Mouse (Mus musculus): ENCODE results near the gene Fam104a. TPM values are rescaled to one million over a fixed set of nuclear protein-coding genes. Genes with fewer than 3 reads are reported as not detected.

Fam104a gene
- polyA plus RNA-seq, 1 experiment: 129 TPM

DNA sequence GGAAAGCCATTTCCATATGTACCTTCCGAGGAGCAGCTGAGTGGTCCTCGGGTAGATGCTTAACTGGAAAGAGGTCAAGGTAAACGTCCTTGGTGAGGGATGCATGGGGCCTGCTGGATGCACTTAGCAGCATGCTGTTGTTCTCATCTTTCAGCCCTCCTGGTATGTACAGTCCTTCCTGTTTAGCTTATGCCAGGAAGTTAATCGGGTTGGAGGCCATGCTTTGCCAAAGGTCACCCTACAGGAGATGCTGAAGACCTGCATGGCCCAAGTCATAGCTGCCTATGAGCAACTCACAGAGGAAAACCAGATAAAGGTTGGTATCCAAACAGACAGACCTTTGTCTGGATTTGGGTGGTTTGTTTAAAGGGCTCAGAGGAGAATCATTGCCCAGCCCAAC, 26.7 kb downstream of the Fam104a start:
- H3K27me3 ChIP-seq (replicated peaks): no peaks in the 10 kb centered on the region
- H3K4me1 ChIP-seq: peaks cover 16% of the 10 kb centered on the region; the same call in 1 of the 2 replicates
- TF ChIP-seq GATA1 (IDR thresholded peaks at IDR 0.05; ENCODE audit: borderline replicate concordance, low read length): no peak
- TF ChIP-seq FLI1 (IDR thresholded peaks at IDR 0.05; ENCODE audit: low read length): no peak
- H3K4me3 ChIP-seq (replicated peaks): no peak overlapping the region
- peaks cover 98% of the 10 kb centered on the region for H3K36me3 ChIP-seq (replicated peaks; ENCODE audit: low read length)
- no peaks in the 10 kb centered on the region for H3K9me3 ChIP-seq

GRCm38 (mm10) chr11:113656511-113656932, 27.4 kb downstream of the Fam104a start:
- Histone ChIP-seq H3K4me3 (replicated peaks) (no peak overlapping the region), H3K27me3 (replicated peaks) (no peaks in the 10 kb centered on the region), H3K4me1 (peaks cover 10% of the 10 kb centered on the region; the same call in 1 of the 2 replicates), H3K9me3 (no peaks in the 10 kb centered on the region), H3K36me3 (replicated peaks; ENCODE audit: low read length) (peaks cover 98% of the 10 kb centered on the region)
- TF ChIP-seq FLI1 (IDR thresholded peaks at IDR 0.05; ENCODE audit: low read length): no peak
- no peak for TF ChIP-seq GATA1 (IDR thresholded peaks at IDR 0.05; ENCODE audit: borderline replicate concordance, low read length)

DNA sequence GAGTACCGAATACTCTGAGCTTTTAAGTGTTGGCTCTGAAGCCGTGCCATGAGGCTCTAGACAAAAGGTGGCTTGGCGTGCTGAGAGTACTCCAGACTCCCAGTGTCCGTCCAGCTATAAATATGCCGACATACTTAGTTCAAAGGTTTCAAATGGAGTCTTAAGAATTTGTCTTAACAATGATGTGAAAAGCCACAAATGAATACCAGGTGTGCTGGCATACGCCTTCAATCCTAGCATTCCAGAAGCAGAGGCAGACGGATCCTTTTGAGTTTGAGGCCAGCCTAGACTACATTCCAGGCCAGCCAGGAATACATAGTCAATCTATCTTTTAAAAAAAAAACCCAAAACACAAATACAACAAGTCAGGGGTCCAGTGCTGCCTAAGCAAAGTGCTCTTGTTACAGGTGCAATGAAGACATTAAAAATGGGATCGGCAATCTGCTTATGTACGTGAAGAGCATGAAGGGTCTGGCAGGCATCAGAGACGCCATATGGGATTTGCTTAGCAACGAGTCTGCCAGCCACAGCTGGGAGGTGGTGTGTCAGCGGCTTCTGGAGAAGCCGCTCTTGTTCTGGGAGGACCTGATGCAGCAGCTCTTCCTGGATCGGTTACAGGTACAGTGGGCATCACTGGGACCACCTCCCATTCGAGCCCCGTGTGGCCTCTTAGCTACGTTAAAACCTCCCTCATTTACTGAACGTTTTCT, 29.2 kb downstream of the Fam104a start:
- Histone ChIP-seq H3K4me1 (peaks cover 19% of the 10 kb centered on the region), H3K4me3 (replicated peaks) (no peak overlapping the region), H3K27me3 (replicated peaks) (no peaks in the 10 kb centered on the region), H3K36me3 (replicated peaks; ENCODE audit: low read length) (peaks cover 88% of the 10 kb centered on the region), H3K9me3 (no peaks in the 10 kb centered on the region)
- no peak for TF ChIP-seq FLI1 (IDR thresholded peaks at IDR 0.05; ENCODE audit: low read length)
- TF ChIP-seq GATA1 (IDR thresholded peaks at IDR 0.05; ENCODE audit: borderline replicate concordance, low read length): no peak

GRCm38 (mm10) chr11:113654105-113654504, 29.9 kb downstream of the Fam104a start:
- Histone ChIP-seq H3K27me3 (replicated peaks) (no peaks in the 10 kb centered on the region), H3K36me3 (replicated peaks; ENCODE audit: low read length) (peaks cover 82% of the 10 kb centered on the region), H3K4me1 (peaks cover 20% of the 10 kb centered on the region), H3K9me3 (no peaks in the 10 kb centered on the region), H3K4me3 (replicated peaks) (peak overlapping the region; percentile 33)
- TF ChIP-seq FLI1 (IDR thresholded peaks at IDR 0.05; ENCODE audit: low read length) (no peak), GATA1 (IDR thresholded peaks at IDR 0.05; ENCODE audit: borderline replicate concordance, low read length) (no peak)

DNA sequence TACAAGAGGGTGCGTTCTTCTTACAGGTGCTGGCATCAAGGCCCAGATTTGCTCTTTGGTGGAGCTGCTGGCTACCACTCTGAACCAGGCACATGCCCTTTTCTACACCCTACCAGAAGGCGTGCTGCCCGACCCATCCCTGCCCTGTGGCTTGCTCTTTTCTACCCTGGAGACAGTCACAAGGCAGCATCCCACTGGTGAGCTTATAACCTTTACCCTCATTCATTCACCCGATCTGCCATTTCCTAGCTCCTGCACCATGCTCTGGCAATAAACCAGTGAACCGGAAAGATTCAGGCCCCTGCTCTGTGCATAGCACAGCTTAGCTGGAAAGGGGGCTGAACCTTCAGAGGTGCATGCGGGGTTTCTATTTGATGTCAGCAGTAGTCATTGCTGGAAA, 31.4 kb downstream of the Fam104a start:
- TF ChIP-seq GATA1 (IDR thresholded peaks at IDR 0.05; ENCODE audit: borderline replicate concordance, low read length) (no peak), FLI1 (IDR thresholded peaks at IDR 0.05; ENCODE audit: low read length) (no peak)
- Histone ChIP-seq H3K36me3 (replicated peaks; ENCODE audit: low read length) (peaks cover 67% of the 10 kb centered on the region), H3K27me3 (replicated peaks) (no peaks in the 10 kb centered on the region), H3K4me3 (replicated peaks) (no peak overlapping the region), H3K9me3 (no peaks in the 10 kb centered on the region), H3K4me1 (peaks cover 36% of the 10 kb centered on the region)

- Histone ChIP-seq H3K4me1 (peaks cover 32% of the 10 kb centered on the region), H3K36me3 (replicated peaks; ENCODE audit: low read length) (peaks cover 61% of the 10 kb centered on the region)
These were observed 32.1 kb downstream of the Fam104a start for GRCm38 (mm10) chr11:113651907-113652273.

DNA sequence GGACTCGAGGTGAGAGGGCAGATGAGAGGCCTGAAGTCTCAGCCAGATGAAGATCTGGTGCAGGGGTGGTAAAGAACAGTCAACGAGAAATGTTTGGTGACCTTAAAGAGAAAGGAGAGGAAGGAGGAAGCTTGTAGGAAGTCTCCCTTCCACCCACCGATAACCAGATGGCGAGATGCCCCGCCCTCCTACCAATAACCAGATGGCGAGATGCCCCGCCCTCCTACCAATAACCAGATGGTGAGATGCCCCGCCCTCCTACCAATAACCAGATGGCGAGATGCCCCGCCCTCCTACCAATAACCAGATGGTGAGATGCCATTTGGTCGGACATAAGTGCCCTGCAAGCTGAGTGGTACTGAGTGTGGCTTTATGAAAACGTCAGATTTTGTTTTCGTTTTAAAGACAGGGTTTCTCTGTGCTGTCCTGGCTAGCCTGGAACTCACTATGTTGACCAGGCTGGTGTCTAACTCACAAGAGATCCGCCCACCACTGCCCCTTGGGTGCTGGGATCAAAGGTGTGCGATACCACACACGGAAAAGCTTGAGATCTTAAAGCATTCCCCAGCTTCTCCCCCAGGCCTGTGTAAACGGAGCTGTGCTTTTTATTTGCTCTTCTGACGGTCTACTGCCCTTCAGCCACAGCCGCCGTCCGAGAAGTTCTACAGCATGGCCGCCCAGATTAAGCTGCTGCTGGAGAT, 32.6 kb downstream of the Fam104a start:
- TF ChIP-seq GATA1 (IDR thresholded peaks at IDR 0.05; ENCODE audit: borderline replicate concordance, low read length): no peak
- no peak for TF ChIP-seq FLI1 (IDR thresholded peaks at IDR 0.05; ENCODE audit: low read length)
- Histone ChIP-seq H3K27me3 (replicated peaks) (peaks cover 4% of the 10 kb centered on the region), H3K9me3 (no peaks in the 10 kb centered on the region), H3K4me1 (peaks cover 30% of the 10 kb centered on the region), H3K4me3 (replicated peaks) (no peak overlapping the region), H3K36me3 (replicated peaks; ENCODE audit: low read length) (peaks cover 56% of the 10 kb centered on the region)

More at GRCm38 (mm10) chr11:113651907-113652273, 32.1 kb downstream of the Fam104a start:
- no peaks in the 10 kb centered on the region for H3K27me3 ChIP-seq (replicated peaks)
- H3K4me3 ChIP-seq (replicated peaks): no peak overlapping the region
- TF ChIP-seq FLI1 (IDR thresholded peaks at IDR 0.05; ENCODE audit: low read length): no peak
- no peak for TF ChIP-seq GATA1 (IDR thresholded peaks at IDR 0.05; ENCODE audit: borderline replicate concordance, low read length)
- H3K9me3 ChIP-seq: no peaks in the 10 kb centered on the region

DNA sequence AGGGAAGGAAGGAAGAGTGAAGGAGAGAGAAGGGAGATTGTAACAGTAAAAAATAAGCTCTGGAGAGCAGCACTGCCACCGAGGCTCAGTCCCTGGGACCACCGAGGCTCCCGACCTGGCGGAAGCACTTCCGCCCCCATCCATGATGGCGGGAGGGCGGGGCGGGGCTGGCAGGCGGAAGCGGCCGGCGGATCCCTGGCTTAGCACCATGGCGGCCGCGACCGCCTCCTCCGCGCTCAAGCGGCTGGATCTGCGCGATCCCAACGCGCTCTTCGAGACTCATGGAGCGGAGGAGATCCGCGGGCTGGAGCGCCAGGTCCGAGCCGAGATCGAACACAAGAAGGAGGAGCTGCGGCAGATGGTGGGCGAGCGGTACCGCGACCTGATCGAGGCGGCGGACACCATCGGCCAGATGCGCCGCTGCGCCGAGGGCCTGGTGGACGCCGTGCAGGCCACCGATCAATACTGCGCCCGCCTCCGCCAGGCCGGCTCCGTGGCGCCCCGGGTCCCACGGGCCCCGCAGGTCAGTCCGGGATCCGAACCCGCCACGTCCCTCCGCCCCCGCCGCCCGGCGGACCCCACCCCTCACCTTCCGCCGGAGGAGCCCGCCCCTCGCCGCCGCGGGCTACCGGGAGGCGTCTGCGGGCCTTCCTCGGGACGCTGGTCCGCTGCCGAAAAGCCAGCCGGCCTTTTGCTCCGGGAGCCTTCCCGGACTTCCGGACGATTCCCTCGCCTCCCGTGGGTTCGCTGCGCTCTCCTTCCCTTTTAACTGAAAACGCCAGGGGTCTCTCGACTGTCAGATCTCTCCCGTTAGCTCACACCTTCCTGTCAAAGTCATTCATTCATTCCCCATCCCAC, 34.4 kb downstream of the Fam104a start, which contains the start of gene Slc39a11:
Gene Slc39a11, minus strand, starts transcription at position 727 of the 858 bp plus-strand sequence.
- H3K4me1 ChIP-seq: peaks cover 30% of the 10 kb centered on the region
- peak within 1 kb of the TSS; percentile 100 for H3K4me3 ChIP-seq (replicated peaks)
- peaks cover 12% of the 10 kb centered on the region for H3K9me3 ChIP-seq
- peaks cover 5% of the 10 kb centered on the region for H3K27me3 ChIP-seq (replicated peaks)
- H3K36me3 ChIP-seq (replicated peaks; ENCODE audit: low read length): peaks cover 38% of the 10 kb centered on the region
- TF ChIP-seq FLI1 (IDR thresholded peaks at IDR 0.05; ENCODE audit: low read length) (no peak), GATA1 (IDR thresholded peaks at IDR 0.05; ENCODE audit: borderline replicate concordance, low read length) (no peak)

GRCm38 (mm10) chr11:113648690-113649352, 35.1 kb downstream of the Fam104a start, which contains the start of gene Cog1:
Gene Cog1, plus strand, starts transcription at chr11:113649169.
- Histone ChIP-seq H3K36me3 (replicated peaks; ENCODE audit: low read length) (peaks cover 30% of the 10 kb centered on the region), H3K27me3 (replicated peaks) (peaks cover 6% of the 10 kb centered on the region), H3K4me1 (peaks cover 30% of the 10 kb centered on the region), H3K4me3 (replicated peaks) (peak within 1 kb of the TSS; percentile 100), H3K9me3 (peaks cover 18% of the 10 kb centered on the region)
- TF ChIP-seq GATA1 (IDR thresholded peaks at IDR 0.05; ENCODE audit: borderline replicate concordance, low read length) (no peak), FLI1 (IDR thresholded peaks at IDR 0.05; ENCODE audit: low read length) (no peak)
